Mouse (Mus musculus) right cerebral cortex, postnatal 10 days (tissue): ENCODE results near the gene Asxl1.
"Not testable (repeated sequence)": the region's sequence is repeated elsewhere in the genome, so short reads cannot be mapped to it uniquely, and the experiment has no call there.

ENCODE experiments used
- DNase-seq, 2 experiments: peaks; one replicate each; pipeline ENCODE4 v3.0.0; 2021; ENCODE audit warnings: low spot score in 2 of 2

The Asxl1 gene

GRCm38 (mm10) chr2:153343191-153343590 is 2.4 kb upstream of the Asxl1 start:
- peak in 1 of 2 experiments; percentile 6 for DNase-seq

- DNase-seq, result peak in 1 of 2 experiments; percentile 74
Measured at GRCm38 (mm10) chr2:153345071-153345453, 567 bp upstream of the Asxl1 start.

GRCm38 (mm10) chr2:153346221-153347182 is 873 bp downstream of the Asxl1 start:
- peak; percentile 74 to 75 for DNase-seq

GRCm38 (mm10) chr2:153347183-153347781 is 1.7 kb downstream of the Asxl1 start:
- no peak for DNase-seq

- no peak for DNase-seq
Measured at GRCm38 (mm10) chr2:153348100-153348831, 2.6 kb downstream of the Asxl1 start.

- no peak for DNase-seq
Measured at GRCm38 (mm10) chr2:153350552-153351181, 5.0 kb downstream of the Asxl1 start.

GRCm38 (mm10) chr2:153354648-153355047 is 9.0 kb downstream of the Asxl1 start:
- no peak for DNase-seq

GRCm38 (mm10) chr2:153356784-153357183 is 11.2 kb downstream of the Asxl1 start:
- no peak for DNase-seq

GRCm38 (mm10) chr2:153361101-153361710 is 15.6 kb downstream of the Asxl1 start:
- DNase-seq, result no peak

- DNase-seq, result not testable (repeated sequence)
Measured at GRCm38 (mm10) chr2:153364531-153364930, 18.9 kb downstream of the Asxl1 start.

- no peak for DNase-seq
Measured at GRCm38 (mm10) chr2:153370871-153371270, 25.2 kb downstream of the Asxl1 start.

GRCm38 (mm10) chr2:153375380-153375779 is 29.8 kb downstream of the Asxl1 start:
- DNase-seq, result no peak

GRCm38 (mm10) chr2:153380479-153380878 is 34.9 kb downstream of the Asxl1 start:
- DNase-seq, result no peak

GRCm38 (mm10) chr2:153389831-153390230 is 44.2 kb downstream of the Asxl1 start:
- no peak for DNase-seq

GRCm38 (mm10) chr2:153393045-153393444 is 47.4 kb downstream of the Asxl1 start:
- DNase-seq, result no peak

- no peak for DNase-seq
Measured at GRCm38 (mm10) chr2:153397790-153398515, 52.3 kb downstream of the Asxl1 start.

- peak in 1 of 2 experiments; percentile 35 for DNase-seq
Measured at GRCm38 (mm10) chr2:153399166-153399565, 53.5 kb downstream of the Asxl1 start.

GRCm38 (mm10) chr2:153404062-153404461 is 58.4 kb downstream of the Asxl1 start:
- no peak for DNase-seq

GRCm38 (mm10) chr2:153404882-153405281 is 59.3 kb downstream of the Asxl1 start:
- no peak for DNase-seq

- DNase-seq, result no peak
Measured at GRCm38 (mm10) chr2:153406882-153407281, 61.3 kb downstream of the Asxl1 start.

GRCm38 (mm10) chr2:153408971-153409370 is 63.3 kb downstream of the Asxl1 start:
- DNase-seq, result no peak
